Comparison of ENCODE assay signal across 13 mouse cellular contexts in genomic region chr5:139147178-139148078, GRCm38 (mm10). TPM values are rescaled to one million over a fixed set of nuclear protein-coding genes. Genes with fewer than 3 reads are reported as not detected.
A peak's percentile ranks its signal among the peaks of the same experiment; 100 is the strongest.
DNase-seq lines count a peak whose midpoint lies in the region; ATAC-seq and TF ChIP-seq lines count a peak whose summit lies in the region.
"Had no signal": no experiment of that assay in that cellular context is flagged by ENCODE, and none has a peak within 500 bp of the region (broad histone marks: within the 10 kb centered on the region; RNA-seq: fewer than 3 reads in every experiment).

No protein-coding gene starts in this region.

- H3K4me3 ChIP-seq in forebrain, embryonic 13.5 days = no peak overlapping the region
- H3K4me3 ChIP-seq in forebrain, embryonic 10.5 days = no peak overlapping the region
- H3K4me3 ChIP-seq in layer of hippocampus, adult 2 months = no peak overlapping the region
- H3K4me3 ChIP-seq: liver, embryonic 15.5 days; midbrain, embryonic 12.5 days had no signal

- 89% methylated on average over 14 of the region's 14 CpGs for WGBS in forebrain, embryonic 13.5 days
- 94% methylated on average over 14 of the region's 14 CpGs for WGBS in forebrain, embryonic 10.5 days

- peaks cover 20% of the 10 kb centered on the region for H3K4me1 ChIP-seq in forebrain, embryonic 13.5 days
- peaks cover 25% of the 10 kb centered on the region for H3K4me1 ChIP-seq in forebrain, embryonic 10.5 days

- H3K9me3 ChIP-seq in forebrain, embryonic 13.5 days (replicated peaks) = no peaks in the 10 kb centered on the region
- no peaks in the 10 kb centered on the region for H3K9me3 ChIP-seq in forebrain, embryonic 10.5 days
- H3K9me3 ChIP-seq: liver, embryonic 15.5 days had no signal

- TF ChIP-seq CTCF in layer of hippocampus, adult 2 months (conservative IDR thresholded peaks at IDR 0.05) = no peak

- ATAC-seq in forebrain, embryonic 13.5 days = no peak
- no peak for ATAC-seq in granulocyte monocyte progenitor cell, adult 5-6 weeks (replicated peaks; ENCODE audit: poor library complexity, severe bottlenecking)

- H3K9ac ChIP-seq in forebrain, embryonic 13.5 days = no peak overlapping the region
- H3K9ac ChIP-seq: liver, embryonic 15.5 days; midbrain, embryonic 12.5 days had no signal

- no peak for DNase-seq in forebrain, embryonic 10.5 days (ENCODE audit: extremely low spot score, low spot score)
- DNase-seq in layer of hippocampus, adult 18-20 months (ENCODE audit: low spot score in 2 of 2) = peak; percentile 34 to 80
- DNase-seq in layer of hippocampus, postnatal 25 days (ENCODE audit: extremely low spot score in 1 of 2, low spot score in 1 of 2) = no peak
- peak; percentile 52 for DNase-seq in adipocyte (ENCODE audit: low spot score)
- peak; percentile 43 to 74 for DNase-seq in layer of hippocampus, adult 2 months (ENCODE audit: low spot score in 2 of 2)
- no peak for DNase-seq in thymus, adult 18-20 months
- DNase-seq: B cell, adult 2 months; spleen, adult 18-20 months had no signal

- H3K36me3 ChIP-seq in forebrain, embryonic 13.5 days (ENCODE audit: poor library complexity, severe bottlenecking) = peaks cover 3% of the 10 kb centered on the region; the same call in 1 of the 2 replicates
- H3K36me3 ChIP-seq in forebrain, embryonic 10.5 days (replicated peaks) = peaks cover 9% of the 10 kb centered on the region

- no peaks in the 10 kb centered on the region for H3K27me3 ChIP-seq in forebrain, embryonic 13.5 days
- no peaks in the 10 kb centered on the region for H3K27me3 ChIP-seq in forebrain, embryonic 10.5 days (ENCODE audit: poor library complexity, severe bottlenecking)
- H3K27me3 ChIP-seq: liver, embryonic 15.5 days; midbrain, embryonic 12.5 days had no signal

- H3K4me2 ChIP-seq in forebrain, embryonic 13.5 days = no peak overlapping the region
- H3K4me2 ChIP-seq: heart, embryonic 11.5 days; liver, embryonic 15.5 days; midbrain, embryonic 12.5 days had no signal

- H3K27ac ChIP-seq in forebrain, embryonic 13.5 days = peak overlapping the region; percentile 40
- H3K27ac ChIP-seq in forebrain, embryonic 10.5 days = no peak overlapping the region
- H3K27ac ChIP-seq in layer of hippocampus, adult 2 months = peak overlapping the region; percentile 37; the same call in 1 of the 2 replicates
- H3K27ac ChIP-seq: liver, embryonic 15.5 days; midbrain, embryonic 12.5 days had no signal

RNA-seq across cellular contexts. Expression of gene Prkar1b, which starts 2.4 kb away (rescaled TPM):
- polyA plus RNA-seq in forebrain, embryonic 13.5 days (2015; fragmentation: Nextera tagmentation; extraction: Ambion mirVana) = 63.4 and 87.2 TPM in 2 replicates
- polyA plus RNA-seq in forebrain, embryonic 10.5 days (2016; fragmentation: Nextera tagmentation; extraction: Ambion mirVana) = 3.3 and 5.1 TPM in 2 replicates
- 100 to 1,000 TPM; 435 to 459 TPM for total RNA-seq in layer of hippocampus, adult 18-20 months (2021)
- 100 to 1,000 TPM; 375 to 428 TPM for total RNA-seq in layer of hippocampus, postnatal 25 days (2021)
- 100 to 1,000 TPM; 393 to 425 TPM for total RNA-seq in layer of hippocampus, adult 2 months (2021)
- 1.4 TPM in 1 of 2 replicates, not detected in the other for total RNA-seq in granulocyte monocyte progenitor cell, adult 5-6 weeks (2014; fragmentation: Nextera tagmentation)
- total RNA-seq in granulocyte monocyte progenitor cell, adult 5-6 weeks (2017) = 0.10 and 0.17 TPM in 2 replicates

RNA-seq across cellular contexts. Expression of gene Dnaaf5, which starts 2.6 kb away (rescaled TPM):
- 3.1 and 3.4 TPM in 2 replicates for polyA plus RNA-seq in forebrain, embryonic 13.5 days (2015; fragmentation: Nextera tagmentation; extraction: Ambion mirVana)
- 8.0 and 9.9 TPM in 2 replicates for polyA plus RNA-seq in forebrain, embryonic 10.5 days (2016; fragmentation: Nextera tagmentation; extraction: Ambion mirVana)
- 1 to 10 TPM; 7.0 to 9.0 TPM for total RNA-seq in layer of hippocampus, adult 18-20 months (2021)
- 1 to 10 TPM; 6.8 to 7.6 TPM for total RNA-seq in layer of hippocampus, postnatal 25 days (2021)
- 10 to 100 TPM in 1 of 2 experiments, 1 to 10 TPM in 1; 5.7 to 10.7 TPM for total RNA-seq in layer of hippocampus, adult 2 months (2021)
- total RNA-seq in granulocyte monocyte progenitor cell, adult 5-6 weeks (2014; fragmentation: Nextera tagmentation) = 8.3 and 9.8 TPM in 2 replicates
- 7.8 TPM in 2 replicates for total RNA-seq in granulocyte monocyte progenitor cell, adult 5-6 weeks (2017)

RNA-seq across cellular contexts. Expression of gene Sun1, which starts 53.0 kb away (rescaled TPM):
- polyA plus RNA-seq in forebrain, embryonic 13.5 days (2015; fragmentation: Nextera tagmentation; extraction: Ambion mirVana) = 43.9 and 50.2 TPM in 2 replicates
- 52.9 and 53.8 TPM in 2 replicates for polyA plus RNA-seq in forebrain, embryonic 10.5 days (2016; fragmentation: Nextera tagmentation; extraction: Ambion mirVana)
- 10 to 100 TPM; 80.3 to 86.3 TPM for total RNA-seq in layer of hippocampus, adult 18-20 months (2021)
- total RNA-seq in layer of hippocampus, postnatal 25 days (2021) = 10 to 100 TPM; 65.6 to 86.5 TPM
- total RNA-seq in layer of hippocampus, adult 2 months (2021) = 10 to 100 TPM; 78.8 to 91.0 TPM
- total RNA-seq in granulocyte monocyte progenitor cell, adult 5-6 weeks (2014; fragmentation: Nextera tagmentation) = 33.4 and 43.0 TPM in 2 replicates
- total RNA-seq in granulocyte monocyte progenitor cell, adult 5-6 weeks (2017) = 23.3 and 33.9 TPM in 2 replicates

Comparison
In these comparisons a context has a peak if more than half of its experiments do, and no peak if none do; other contexts are left out.
1. DNase-seq: peak in layer of hippocampus, adult 18-20 months (2 of 2), adipocyte (single experiment) and layer of hippocampus, adult 2 months (2 of 2); none in forebrain, embryonic 10.5 days (single experiment), layer of hippocampus, postnatal 25 days (0 of 2) and thymus, adult 18-20 months (0 of 2).
2. RNA of gene Prkar1b, which starts 2.4 kb away (total RNA-seq): 435 to 459 TPM in layer of hippocampus, adult 18-20 months, 375 to 428 TPM in layer of hippocampus, postnatal 25 days and 393 to 425 TPM in layer of hippocampus, adult 2 months; 0.10 to 1.4 TPM in granulocyte monocyte progenitor cell, adult 5-6 weeks; every median in the first group is over 100 times any median in the second.